Mouse (Mus musculus) heart, postnatal 25 days (tissue): ENCODE measurements around the gene Tgm7. TPM values are rescaled to one million over a fixed set of nuclear protein-coding genes. Genes with fewer than 3 reads are reported as not detected.
"Not testable (repeated sequence)": the region's sequence is repeated elsewhere in the genome, so short reads cannot be mapped to it uniquely, and the experiment has no call there.

ENCODE experiments used
- DNase-seq: peaks from one replicate; pipeline ENCODE4 v3.0.0; 2022; ENCODE audit warnings: low spot score
- intact Hi-C: fragments of 180-260 bp; cut with DNase I; formaldehyde crosslinking; loops from one replicate; pipeline ENCODE4 v1.15.1; 2025
- total RNA-seq, 2 experiments: library from RNA; stranded (reverse); gene quantifications; 2 replicates each; pipeline ENCODE4 v1.2.3; 2021

The Tgm7 gene
- total RNA-seq = not detected

GRCm38 (mm10) chr2:121109695-121110094, at the start of gene Tgm7:
TSS of gene Tgm7 (minus strand) at chr2:121109795.
- intact Hi-C loops = loop anchor here (10.0 kb wide), 1 partner anchor 125 kb away; no protein-coding TSS in a partner anchor
- no peak for DNase-seq

GRCm38 (mm10) chr2:121153100-121153499, 43.5 kb upstream of the Tgm7 start:
- DNase-seq = no peak

GRCm38 (mm10) chr2:121149679-121150078, 40.1 kb upstream of the Tgm7 start:
- no peak for DNase-seq
- intact Hi-C loops = no loop called here

More at GRCm38 (mm10) chr2:121153100-121153499, 43.5 kb upstream of the Tgm7 start:
- intact Hi-C loops = no loop called here

- no peak for DNase-seq
- intact Hi-C loops = no loop called here
Measured at GRCm38 (mm10) chr2:121142415-121142814, 32.8 kb upstream of the Tgm7 start.

GRCm38 (mm10) chr2:121141216-121142035, 31.8 kb upstream of the Tgm7 start:
- intact Hi-C loops = loop anchor here (2.0 kb wide), 1 partner anchor 29 kb away; the partner anchor contains the start of genes Tubgcp4 and Zscan29
- no peak for DNase-seq

- intact Hi-C loops = loop anchor here (2.0 kb wide), 1 partner anchor 31 kb away; the partner anchor contains the start of genes Tubgcp4 and Zscan29
- peak; percentile 85 for DNase-seq
Measured at GRCm38 (mm10) chr2:121140018-121140882, 30.7 kb upstream of the Tgm7 start, which contains the start of the genes Adal and Lcmt2. TSS of gene Adal (plus strand) at chr2:121140428. TSS of gene Lcmt2 (minus strand) at chr2:121140653.

GRCm38 (mm10) chr2:121139266-121140017, 29.8 kb upstream of the Tgm7 start:
- peak; percentile 12 for DNase-seq
- intact Hi-C loops = loop anchor here (2.0 kb wide), 1 partner anchor 31 kb away; the partner anchor contains the start of genes Tubgcp4 and Zscan29

GRCm38 (mm10) chr2:121137371-121137770, 27.8 kb upstream of the Tgm7 start:
- no peak for DNase-seq
- intact Hi-C loops = no loop called here

- intact Hi-C loops = no loop called here
- no peak for DNase-seq
Measured at GRCm38 (mm10) chr2:121132822-121133221, 23.2 kb upstream of the Tgm7 start.

- intact Hi-C loops = no loop called here
- DNase-seq = no peak
Measured at GRCm38 (mm10) chr2:121128865-121129620, 19.4 kb upstream of the Tgm7 start.

- DNase-seq = no peak
- intact Hi-C loops = no loop called here
Measured at GRCm38 (mm10) chr2:121127536-121127935, 17.9 kb upstream of the Tgm7 start.

- intact Hi-C loops, DNase-seq: not testable (repeated sequence)
Measured at GRCm38 (mm10) chr2:121126302-121126701, 16.7 kb upstream of the Tgm7 start.

- intact Hi-C loops = no loop called here
- DNase-seq = no peak
Measured at GRCm38 (mm10) chr2:121119260-121119659, 9.7 kb upstream of the Tgm7 start.

- DNase-seq = no peak
- intact Hi-C loops = no loop called here
Measured at GRCm38 (mm10) chr2:121115418-121115817, 5.8 kb upstream of the Tgm7 start.

GRCm38 (mm10) chr2:121105940-121106339, 3.7 kb downstream of the Tgm7 start:
- intact Hi-C loops = loop anchor here (10.0 kb wide), 1 partner anchor 121 kb away; no protein-coding TSS in a partner anchor
- DNase-seq = no peak

- no peak for DNase-seq
- intact Hi-C loops = loop anchor here (1.0 to 10.0 kb wide), 3 partner anchors 61 to 160 kb away; no protein-coding TSS in a partner anchor
Measured at GRCm38 (mm10) chr2:121102051-121102450, 7.5 kb downstream of the Tgm7 start.

GRCm38 (mm10) chr2:121089751-121090150, 19.8 kb downstream of the Tgm7 start:
- no peak for DNase-seq
- intact Hi-C loops = no loop called here

- DNase-seq = no peak
- intact Hi-C loops = no loop called here
Measured at GRCm38 (mm10) chr2:121088507-121088906, 21.1 kb downstream of the Tgm7 start.
